Mouse (Mus musculus) erythroblast, adult 5-6 weeks (primary cell): ENCODE data around the gene Atraid. TPM values are rescaled to one million over a fixed set of nuclear protein-coding genes. Genes with fewer than 3 reads are reported as not detected.
"Not testable (repeated sequence)": the region's sequence is repeated elsewhere in the genome, so short reads cannot be mapped to it uniquely, and the experiment has no call there.

Experiments
- ATAC-seq: replicated peaks from 2 replicates; pipeline ENCODE4 v1.8.0; 2016; ENCODE audit warnings: moderate number of reproducible peaks, mild to moderate bottlenecking, moderate TSS enrichment, inconsistent platforms; ENCODE audit not compliant: poor library complexity, low FRiP score, severe bottlenecking
- total RNA-seq, 2 experiments: library from RNA; stranded (forward) in 1 of 2; stranded (reverse) in 1 of 2; fragments of 150-400 nt in 1 of 2; fragments of 200-764, 138-1000 nt in 1 of 2; gene quantifications; 2 replicates each; pipeline versions ENCODE4 v1.2.3 to v1.2.4; 2015 to 2017; ENCODE audit warnings: low replicate concordance in 2 of 2

Atraid gene
- total RNA-seq, 2 experiments from 2014 or later: 22.3 to 40.5 TPM

- ATAC-seq: no peak
Observed at GRCm38 (mm10) chr5:31050427-31050826, 2.3 kb downstream of the Atraid start.

- not testable (repeated sequence) for ATAC-seq
Observed at GRCm38 (mm10) chr5:31053728-31054127, 5.6 kb downstream of the Atraid start.

GRCm38 (mm10) chr5:31054261-31055215 is 6.4 kb downstream of the Atraid start, which contains the start of gene Cad:
Gene Cad, plus strand, starts transcription at chr5:31054780.
- ATAC-seq: peak; percentile 98

GRCm38 (mm10) chr5:31055216-31056140 is 7.4 kb downstream of the Atraid start:
- peak; percentile 12; the same call in 1 of the 2 replicates for ATAC-seq

GRCm38 (mm10) chr5:31069810-31070209 is 21.7 kb downstream of the Atraid start:
- no peak for ATAC-seq

GRCm38 (mm10) chr5:31071059-31071458 is 22.9 kb downstream of the Atraid start:
- no peak for ATAC-seq

- no peak for ATAC-seq
Observed at GRCm38 (mm10) chr5:31071821-31072220, 23.7 kb downstream of the Atraid start.

- ATAC-seq: no peak
Observed at GRCm38 (mm10) chr5:31073176-31073575, 25.1 kb downstream of the Atraid start.

- ATAC-seq: no peak
Observed at GRCm38 (mm10) chr5:31076346-31076745, 28.2 kb downstream of the Atraid start.

- ATAC-seq: no peak
Observed at GRCm38 (mm10) chr5:31080059-31080794, 32.1 kb downstream of the Atraid start.

- ATAC-seq: no peak
Observed at GRCm38 (mm10) chr5:31080795-31081164, 32.7 kb downstream of the Atraid start.

GRCm38 (mm10) chr5:31081386-31081785 is 33.3 kb downstream of the Atraid start:
- peak; percentile 81 for ATAC-seq

- 0 out of 2 replicates have a peak, but pooled peaks have one; percentile 50 for ATAC-seq
Observed at GRCm38 (mm10) chr5:31082355-31082754, 34.2 kb downstream of the Atraid start.

GRCm38 (mm10) chr5:31082935-31083625 is 35.0 kb downstream of the Atraid start:
- no peak for ATAC-seq

GRCm38 (mm10) chr5:31083949-31084348 is 35.8 kb downstream of the Atraid start:
- ATAC-seq: no peak

GRCm38 (mm10) chr5:31086606-31087005 is 38.5 kb downstream of the Atraid start:
- ATAC-seq: no peak

- no peak for ATAC-seq
Observed at GRCm38 (mm10) chr5:31087131-31087530, 39.0 kb downstream of the Atraid start.

GRCm38 (mm10) chr5:31092231-31092975 is 44.3 kb downstream of the Atraid start:
- no peak for ATAC-seq
